Mouse (Mus musculus): ENCODE measurements around the gene Esyt1.
A peak's percentile ranks its signal among the peaks of the same experiment; 100 is the strongest.
"Not testable (repeated sequence)": the region's sequence is repeated elsewhere in the genome, so short reads cannot be mapped to it uniquely, and the experiment has no call there.

The Esyt1 gene

GRCm38 (mm10) chr10:128525671-128526308 lies at the start of gene Esyt1:
Gene Esyt1 (minus strand): TSS chr10:128525871.
- ATAC-seq (ENCODE audit: insufficient number of reproducible peaks, low FRiP score, low TSS enrichment) = peak; percentile 99

- no peak for ATAC-seq (ENCODE audit: insufficient number of reproducible peaks, low FRiP score, low TSS enrichment)
Observed at GRCm38 (mm10) chr10:128575063-128575462, 49.4 kb upstream of the Esyt1 start.

GRCm38 (mm10) chr10:128565788-128566531 lies 40.3 kb upstream of the Esyt1 start, which contains the start of gene Pa2g4:
Gene Pa2g4 (minus strand): TSS chr10:128565987.
- ATAC-seq (ENCODE audit: insufficient number of reproducible peaks, low FRiP score, low TSS enrichment) = peak; percentile 97

- ATAC-seq (ENCODE audit: insufficient number of reproducible peaks, low FRiP score, low TSS enrichment) = peak; percentile 9
Observed at GRCm38 (mm10) chr10:128565206-128565787, 39.6 kb upstream of the Esyt1 start.

GRCm38 (mm10) chr10:128563544-128563943 lies 37.9 kb upstream of the Esyt1 start:
- ATAC-seq (ENCODE audit: insufficient number of reproducible peaks, low FRiP score, low TSS enrichment) = no peak

GRCm38 (mm10) chr10:128556963-128557362 lies 31.3 kb upstream of the Esyt1 start:
- no peak for ATAC-seq (ENCODE audit: insufficient number of reproducible peaks, low FRiP score, low TSS enrichment)

GRCm38 (mm10) chr10:128556286-128556685 lies 30.6 kb upstream of the Esyt1 start:
- ATAC-seq (ENCODE audit: insufficient number of reproducible peaks, low FRiP score, low TSS enrichment) = no peak

GRCm38 (mm10) chr10:128555567-128555966 lies 29.9 kb upstream of the Esyt1 start:
- not testable (repeated sequence) for ATAC-seq (ENCODE audit: insufficient number of reproducible peaks, low FRiP score, low TSS enrichment)

- not testable (repeated sequence) for ATAC-seq (ENCODE audit: insufficient number of reproducible peaks, low FRiP score, low TSS enrichment)
Observed at GRCm38 (mm10) chr10:128550144-128550823, 24.6 kb upstream of the Esyt1 start.

- not testable (repeated sequence) for ATAC-seq (ENCODE audit: insufficient number of reproducible peaks, low FRiP score, low TSS enrichment)
Observed at GRCm38 (mm10) chr10:128549682-128550057, 24.0 kb upstream of the Esyt1 start.

GRCm38 (mm10) chr10:128548947-128549681 lies 23.4 kb upstream of the Esyt1 start, which contains the start of gene Rpl41:
Gene Rpl41 (minus strand): TSS chr10:128549305.
- peak; percentile 84 for ATAC-seq (ENCODE audit: insufficient number of reproducible peaks, low FRiP score, low TSS enrichment)

- not testable (repeated sequence) for ATAC-seq (ENCODE audit: insufficient number of reproducible peaks, low FRiP score, low TSS enrichment)
Observed at GRCm38 (mm10) chr10:128548051-128548791, 22.6 kb upstream of the Esyt1 start.

GRCm38 (mm10) chr10:128547361-128548032 lies 21.8 kb upstream of the Esyt1 start, which contains the start of gene Zc3h10:
Gene Zc3h10 (minus strand): TSS chr10:128547774.
- ATAC-seq (ENCODE audit: insufficient number of reproducible peaks, low FRiP score, low TSS enrichment) = peak; percentile 79

GRCm38 (mm10) chr10:128546787-128547186 lies 21.1 kb upstream of the Esyt1 start:
- ATAC-seq (ENCODE audit: insufficient number of reproducible peaks, low FRiP score, low TSS enrichment) = no peak

GRCm38 (mm10) chr10:128546361-128546760 lies 20.7 kb upstream of the Esyt1 start:
- ATAC-seq (ENCODE audit: insufficient number of reproducible peaks, low FRiP score, low TSS enrichment) = no peak

GRCm38 (mm10) chr10:128545570-128545898 lies 19.9 kb upstream of the Esyt1 start:
- no peak for ATAC-seq (ENCODE audit: insufficient number of reproducible peaks, low FRiP score, low TSS enrichment)

GRCm38 (mm10) chr10:128544674-128545569 lies 19.3 kb upstream of the Esyt1 start:
- ATAC-seq (ENCODE audit: insufficient number of reproducible peaks, low FRiP score, low TSS enrichment) = no peak

GRCm38 (mm10) chr10:128544151-128544657 lies 18.5 kb upstream of the Esyt1 start:
- no peak for ATAC-seq (ENCODE audit: insufficient number of reproducible peaks, low FRiP score, low TSS enrichment)
